Mouse (Mus musculus) lung, postnatal 14 days (tissue): Measurements from ENCODE around the gene Sde2.
A peak's percentile ranks its signal among the peaks of the same experiment; 100 is the strongest.
"Not testable (repeated sequence)": the region's sequence is repeated elsewhere in the genome, so short reads cannot be mapped to it uniquely, and the experiment has no call there.

Experiments used
- DNase-seq: peaks from one replicate; pipeline ENCODE4 v3.0.0; 2021

The Sde2 gene

DNA sequence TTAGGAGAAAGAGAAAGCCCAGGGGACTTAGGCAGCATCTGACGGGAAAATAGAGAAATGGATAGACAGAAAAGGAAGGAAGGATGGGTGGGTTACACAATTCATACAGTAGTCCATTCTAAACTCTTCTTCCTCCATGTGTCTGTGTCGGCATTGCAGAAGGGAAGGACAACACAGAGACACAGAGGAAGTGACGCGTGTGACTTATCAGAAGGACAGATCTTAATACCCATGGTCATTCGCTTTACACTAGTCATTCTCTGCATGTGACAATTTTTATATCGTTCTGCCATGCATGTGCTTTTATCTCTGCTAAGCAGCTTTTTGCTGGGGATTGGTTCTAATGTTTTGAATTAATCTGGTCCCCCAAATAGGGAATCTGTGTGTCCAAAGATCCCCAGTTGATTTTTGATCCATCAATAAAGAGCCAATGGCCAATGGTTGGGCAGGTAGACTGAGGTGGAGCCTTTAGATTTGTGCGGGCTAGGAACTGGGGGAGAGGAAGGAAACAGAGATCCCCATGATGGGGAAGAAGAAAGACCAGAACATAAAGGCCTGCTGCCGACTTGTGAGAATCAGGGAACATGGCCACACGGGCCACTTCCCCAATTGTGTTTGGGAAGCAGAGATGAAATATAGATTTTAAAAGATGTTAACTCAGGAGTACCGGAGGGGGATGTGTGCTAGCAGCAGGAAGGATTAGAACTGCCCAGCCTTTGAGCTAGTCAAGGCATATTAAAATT is 15.5 kb upstream of the Sde2 start:
- no peak for DNase-seq

DNA sequence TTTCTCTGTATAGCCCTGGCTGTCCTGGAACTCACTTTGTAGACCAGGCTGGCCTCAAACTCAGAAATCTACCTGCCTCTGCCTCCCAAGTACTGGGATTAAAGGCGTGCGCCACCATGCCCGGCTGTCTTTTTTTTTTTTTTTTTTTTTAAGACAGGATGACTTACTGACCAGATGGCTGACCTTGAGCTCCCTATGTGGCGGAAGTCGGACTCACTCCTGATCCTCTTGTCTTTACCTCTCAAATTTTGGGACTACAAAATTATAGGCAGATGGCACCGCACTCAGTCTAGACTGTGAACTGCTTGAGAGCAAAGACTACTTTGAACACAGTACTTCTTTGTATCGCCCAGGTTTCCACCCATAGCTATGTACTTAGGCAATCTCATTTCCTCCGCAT is 14.5 kb upstream of the Sde2 start:
- not testable (repeated sequence) for DNase-seq

DNA sequence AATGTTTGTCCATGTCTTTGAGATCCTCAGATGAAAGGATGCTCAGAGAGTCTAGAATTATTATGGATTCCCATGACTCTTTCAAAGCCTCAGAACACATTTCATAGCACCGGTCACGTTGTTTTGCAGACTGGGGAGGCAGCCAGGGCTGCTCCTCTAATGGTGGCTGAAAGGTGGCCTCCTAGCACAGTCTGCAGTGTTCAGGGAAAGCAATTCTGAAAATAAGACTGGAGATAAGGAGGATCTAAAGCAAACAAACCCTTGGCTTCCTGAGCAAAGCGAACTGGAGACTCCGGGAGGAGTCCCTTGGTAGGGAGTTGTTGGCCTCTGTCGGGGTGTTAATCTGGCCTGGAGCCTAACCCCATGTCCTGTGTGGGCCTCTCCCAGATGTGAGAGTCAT is 13.7 kb upstream of the Sde2 start:
- no peak for DNase-seq

DNA sequence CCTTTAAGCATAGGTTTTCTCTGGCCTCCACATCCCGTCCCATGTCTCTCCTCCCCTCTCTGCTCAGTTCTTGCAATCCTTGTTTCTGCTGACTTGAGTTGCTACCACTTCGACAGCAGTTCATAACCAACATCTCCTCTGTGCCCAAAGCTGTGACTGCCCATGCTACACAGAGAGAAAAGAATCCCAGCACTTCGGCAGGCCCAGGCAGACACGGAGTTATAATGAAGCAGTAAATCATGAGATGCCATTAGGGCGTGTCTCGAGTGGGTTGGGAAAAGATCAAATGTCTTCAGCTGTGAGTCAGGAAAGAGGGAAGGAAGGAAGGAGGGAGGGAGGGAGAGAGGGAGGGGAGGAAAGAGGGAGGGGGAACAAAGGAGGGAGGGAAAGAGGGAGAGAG is 12.9 kb upstream of the Sde2 start:
- no peak for DNase-seq

GRCm38 (mm10) chr1:180839201-180839910 is 11.6 kb upstream of the Sde2 start:
- DNase-seq = no peak

GRCm38 (mm10) chr1:180841561-180842300 is 9.2 kb upstream of the Sde2 start:
- DNase-seq = no peak

GRCm38 (mm10) chr1:180848114-180848510 is 2.8 kb upstream of the Sde2 start:
- DNase-seq = peak; percentile 78

DNA sequence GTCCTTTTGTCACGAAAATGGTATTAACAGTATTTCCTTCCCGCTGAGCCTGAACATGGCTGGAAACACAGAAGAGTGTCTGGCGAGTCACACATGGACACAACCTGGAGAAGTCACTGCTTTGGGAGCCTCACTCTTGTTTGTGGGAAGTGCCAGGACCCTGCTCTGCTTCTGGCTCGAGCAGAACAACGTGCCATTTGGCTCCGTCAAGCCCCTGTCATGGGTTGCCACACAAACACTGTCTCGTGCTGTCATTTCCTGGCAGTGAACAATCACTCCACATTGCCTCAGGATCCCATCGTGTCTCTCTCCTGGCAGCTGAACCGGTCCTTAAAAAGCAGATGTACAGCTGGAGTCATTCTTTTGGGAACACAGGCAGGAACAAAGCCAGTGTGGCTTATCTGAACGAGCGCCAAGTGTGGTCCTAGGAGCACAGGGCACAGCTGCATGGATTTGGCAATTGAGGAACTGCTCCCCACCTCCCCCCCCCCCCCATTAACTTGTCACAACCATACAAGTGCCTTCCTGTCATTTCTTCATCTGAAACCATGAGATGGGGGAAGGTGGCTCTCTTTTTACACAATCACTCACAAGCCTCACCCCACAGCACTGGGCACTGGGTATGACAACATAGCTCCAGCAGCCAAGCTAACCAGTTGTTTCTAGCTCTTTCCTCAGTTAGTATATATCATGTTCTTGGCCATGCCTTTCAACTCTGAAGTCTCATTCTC is 2.3 kb upstream of the Sde2 start:
- DNase-seq = peak; percentile 72

GRCm38 (mm10) chr1:180849701-180850301 is 1.1 kb upstream of the Sde2 start:
- DNase-seq = no peak

GRCm38 (mm10) chr1:180858763-180859162 is 7.8 kb downstream of the Sde2 start:
- no peak for DNase-seq

GRCm38 (mm10) chr1:180860030-180860429 is 9.1 kb downstream of the Sde2 start:
- no peak for DNase-seq

- DNase-seq = peak; percentile 28
Observed at GRCm38 (mm10) chr1:180863606-180864005, 12.7 kb downstream of the Sde2 start.

DNA sequence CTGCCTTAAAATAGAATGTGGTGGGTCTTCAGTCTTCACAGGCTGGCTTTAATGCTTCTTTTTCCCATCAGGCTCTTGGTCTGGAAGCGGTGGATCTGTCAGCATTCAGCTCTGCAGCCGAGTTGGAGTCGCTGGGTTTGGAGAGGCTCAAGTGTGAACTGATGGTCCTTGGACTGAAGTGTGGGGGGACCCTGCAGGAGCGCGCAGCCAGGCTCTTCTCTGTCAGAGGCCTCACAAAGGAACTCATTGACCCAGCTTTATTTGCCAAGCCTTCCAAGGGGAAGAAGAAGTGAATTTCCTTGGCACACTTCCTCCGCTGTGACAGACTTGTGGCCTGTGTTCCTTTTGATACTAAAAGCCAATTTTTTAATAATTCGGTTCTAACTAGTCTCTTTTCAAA is 15.1 kb downstream of the Sde2 start:
- DNase-seq = no peak

DNA sequence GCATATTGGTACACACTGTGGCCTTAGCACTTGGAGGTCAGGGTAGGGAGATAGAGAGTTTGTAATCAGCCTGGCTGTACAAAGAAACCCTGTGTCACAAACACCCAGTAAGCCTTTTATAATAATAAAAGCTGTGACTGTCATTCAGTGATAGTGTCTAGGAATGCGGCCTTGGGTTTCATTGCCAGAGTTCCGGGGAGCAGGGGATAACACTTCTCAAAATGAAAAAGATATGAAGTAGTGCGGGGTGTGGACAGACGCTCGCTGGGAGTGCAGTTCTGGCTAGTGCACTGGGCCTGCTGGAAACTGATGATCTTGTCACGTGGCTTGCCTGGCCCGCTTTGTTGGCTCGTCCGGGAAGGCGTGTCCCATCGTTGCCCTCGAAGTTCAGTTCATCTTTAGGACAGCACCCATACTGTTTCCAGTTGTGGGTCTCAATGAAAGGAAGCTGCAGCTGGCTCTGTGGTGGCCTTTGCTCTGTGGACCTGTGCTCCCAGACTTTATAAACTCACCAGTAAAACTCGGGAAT is 19.3 kb downstream of the Sde2 start:
- DNase-seq = no peak

GRCm38 (mm10) chr1:180873861-180874484 is 23.0 kb downstream of the Sde2 start:
- peak; percentile 72 for DNase-seq

GRCm38 (mm10) chr1:180874615-180875014 is 23.7 kb downstream of the Sde2 start:
- no peak for DNase-seq

DNA sequence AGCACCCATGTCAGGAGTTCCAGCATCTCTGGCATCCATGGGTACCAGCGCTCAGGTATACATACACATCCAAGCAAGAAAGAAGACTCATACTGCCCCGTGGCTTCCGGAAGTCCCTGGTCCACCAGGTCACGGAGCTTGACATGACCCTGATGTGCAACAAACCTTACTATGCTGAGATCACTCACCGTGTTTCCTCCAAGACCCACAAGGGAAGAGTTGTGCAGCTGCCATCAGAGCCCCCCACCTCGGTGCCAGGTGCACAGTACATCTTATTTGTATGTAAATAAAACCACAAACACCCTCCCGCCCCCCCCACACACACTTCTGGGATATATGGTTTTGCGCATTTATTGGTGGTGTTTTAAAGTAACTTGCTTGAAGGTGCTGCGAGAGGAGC is 24.2 kb downstream of the Sde2 start:
- DNase-seq = no peak

GRCm38 (mm10) chr1:180877466-180877865 is 26.5 kb downstream of the Sde2 start:
- no peak for DNase-seq

DNA sequence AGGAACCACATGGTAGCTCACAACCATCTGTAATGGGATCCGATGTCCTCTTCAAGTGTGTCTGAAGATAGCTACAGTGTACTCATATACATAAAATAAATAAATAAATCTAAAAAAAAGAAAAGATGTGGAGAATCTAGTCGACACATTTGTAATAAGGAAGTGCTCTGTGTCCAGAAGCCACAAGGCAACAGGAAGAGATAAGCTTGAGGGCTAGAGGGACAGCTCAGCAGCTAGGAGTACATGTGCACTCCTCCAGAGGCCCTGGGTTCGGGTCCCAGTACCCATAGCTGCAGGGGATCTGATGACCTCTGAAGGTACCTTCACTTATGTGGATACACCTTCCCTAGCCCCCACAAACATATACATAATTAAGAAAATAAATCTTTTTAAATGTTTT is 30.8 kb downstream of the Sde2 start:
- no peak for DNase-seq

GRCm38 (mm10) chr1:180883731-180884130 is 32.8 kb downstream of the Sde2 start:
- DNase-seq = no peak

- no peak for DNase-seq
Observed at GRCm38 (mm10) chr1:180884484-180884883, 33.6 kb downstream of the Sde2 start.

- peak; percentile 94 for DNase-seq
Observed at GRCm38 (mm10) chr1:180888556-180889042, 37.7 kb downstream of the Sde2 start.
